Mouse (Mus musculus) embryonic facial prominence, embryonic 10.5 days (tissue): ENCODE data around the gene Cyb5r3. TPM values are rescaled to one million over a fixed set of nuclear protein-coding genes. Genes with fewer than 3 reads are reported as not detected.

Source experiments
- DNase-seq: peaks from one replicate; pipeline ENCODE4 v3.0.0-alpha.2; 2017; ENCODE audit warnings: low spot score
- H3K27ac ChIP-seq: fragments of 300-500 bp; sonication (generic); replicated peaks from 2 replicates; pipeline ENCODE4 v1.5.1; 2016; ENCODE audit warnings: mild to moderate bottlenecking
- H3K27me3 ChIP-seq: fragments of 300-500 bp; sonication (generic); replicated peaks from 2 replicates; pipeline ENCODE4 v1.6.1; 2016; ENCODE audit warnings: low read depth, mild to moderate bottlenecking; ENCODE audit not compliant: poor library complexity, severe bottlenecking
- H3K36me3 ChIP-seq: fragments of 300-500 bp; sonication (generic); replicated peaks from 2 replicates; pipeline ENCODE4 v1.6.1; 2016; ENCODE audit warnings: mild to moderate bottlenecking, moderate library complexity
- H3K4me1 ChIP-seq: fragments of 300-500 bp; sonication (generic); 2 replicates; pipeline ENCODE4 v1.6.1; 2016
- H3K4me3 ChIP-seq: fragments of 300-500 bp; sonication (generic); 2 replicates; pipeline ENCODE4 v1.5.1; 2016; ENCODE audit warnings: mild to moderate bottlenecking, moderate library complexity
- H3K9me3 ChIP-seq: fragments of 300-500 bp; sonication (generic); 2 replicates; pipeline ENCODE4 v1.6.1; 2016; ENCODE audit warnings: mild to moderate bottlenecking
- WGBS: fragments of 180-500 bp; shearing (Covaris S2); methylation state at CpG from one replicate; pipeline ENCODE4 v1.1.7; 2016; 5-methylcytosine and 5-hydroxymethylcytosine counted together
- polyA plus RNA-seq: library from polyadenylated mRNA; unstranded; fragments of >200 nt; fragmentation: Nextera tagmentation; extraction: Ambion mirVana; gene quantifications from 2 replicates; pipeline ENCODE4 v1.2.1, GENCODE M21; 2016

Gene Cyb5r3
- polyA plus RNA-seq, 1 experiment from 2014 or later, result 194 TPM

- 0 out of 2 replicates have a peak overlapping the region, but pooled peaks have one; percentile 0 for H3K4me3 ChIP-seq
- peak overlapping the region; percentile 31 for H3K27ac ChIP-seq
- DNase-seq, result peak; percentile 59
- no peaks in the 10 kb centered on the region for H3K27me3 ChIP-seq
- no peaks in the 10 kb centered on the region for H3K9me3 ChIP-seq
- 73% methylated on average over 5 of the region's 5 CpGs for WGBS
- H3K4me1 ChIP-seq, result peaks cover 60% of the 10 kb centered on the region
- peaks cover 31% of the 10 kb centered on the region for H3K36me3 ChIP-seq
These were observed 5.3 kb downstream of the Cyb5r3 start for GRCm38 (mm10) chr15:83167126-83167525.

GRCm38 (mm10) chr15:83166642-83167041 lies 5.8 kb downstream of the Cyb5r3 start:
- Histone ChIP-seq H3K4me3 (no peak overlapping the region), H3K27me3 (no peaks in the 10 kb centered on the region), H3K27ac (peak overlapping the region; percentile 31; the same call in 1 of the 2 replicates), H3K9me3 (no peaks in the 10 kb centered on the region), H3K36me3 (peaks cover 36% of the 10 kb centered on the region), H3K4me1 (peaks cover 61% of the 10 kb centered on the region)
- 90% methylated on average over 3 of the region's 3 CpGs for WGBS
- DNase-seq, result no peak

- WGBS, result 90% methylated on average over 13 of the region's 13 CpGs
- Histone ChIP-seq H3K4me3 (no peak overlapping the region), H3K4me1 (peaks cover 61% of the 10 kb centered on the region), H3K27me3 (no peaks in the 10 kb centered on the region), H3K36me3 (peaks cover 45% of the 10 kb centered on the region), H3K27ac (no peak overlapping the region), H3K9me3 (no peaks in the 10 kb centered on the region)
- no peak for DNase-seq
These were observed 6.7 kb downstream of the Cyb5r3 start for GRCm38 (mm10) chr15:83165526-83166315.

GRCm38 (mm10) chr15:83164971-83165471 lies 7.4 kb downstream of the Cyb5r3 start:
- H3K36me3 ChIP-seq, result peaks cover 52% of the 10 kb centered on the region
- whole genome bisulfite sequencing, result 66% methylated on average over 5 of the region's 5 CpGs
- H3K4me1 ChIP-seq, result peaks cover 55% of the 10 kb centered on the region

GRCm38 (mm10) chr15:83162818-83163485 lies 9.4 kb downstream of the Cyb5r3 start:
- no peak overlapping the region for H3K4me3 ChIP-seq
- no peak overlapping the region for H3K27ac ChIP-seq
- H3K4me1 ChIP-seq, result peaks cover 41% of the 10 kb centered on the region
- no peaks in the 10 kb centered on the region for H3K27me3 ChIP-seq
- H3K9me3 ChIP-seq, result no peaks in the 10 kb centered on the region
- 84% methylated on average over 11 of the region's 11 CpGs for WGBS
- H3K36me3 ChIP-seq, result peaks cover 73% of the 10 kb centered on the region
- DNase-seq, result no peak

More at GRCm38 (mm10) chr15:83164971-83165471, 7.4 kb downstream of the Cyb5r3 start:
- no peaks in the 10 kb centered on the region for H3K27me3 ChIP-seq
- peak overlapping the region; percentile 30; the same call in 1 of the 2 replicates for H3K27ac ChIP-seq
- DNase-seq, result no peak
- no peak overlapping the region for H3K4me3 ChIP-seq
- H3K9me3 ChIP-seq, result no peaks in the 10 kb centered on the region

- H3K36me3 ChIP-seq, result peaks cover 82% of the 10 kb centered on the region
- 92% methylated on average over 4 of the region's 4 CpGs for WGBS
- no peak overlapping the region for H3K4me3 ChIP-seq
- no peaks in the 10 kb centered on the region for H3K27me3 ChIP-seq
- peak overlapping the region; percentile 70; the same call in 1 of the 2 replicates for H3K27ac ChIP-seq
- H3K4me1 ChIP-seq, result peaks cover 31% of the 10 kb centered on the region
- H3K9me3 ChIP-seq, result no peaks in the 10 kb centered on the region
- DNase-seq, result no peak
These were observed 10.4 kb downstream of the Cyb5r3 start for GRCm38 (mm10) chr15:83162001-83162400.

GRCm38 (mm10) chr15:83161062-83161748 lies 11.2 kb downstream of the Cyb5r3 start:
- no peak overlapping the region for H3K4me3 ChIP-seq
- H3K27me3 ChIP-seq, result no peaks in the 10 kb centered on the region
- no peaks in the 10 kb centered on the region for H3K9me3 ChIP-seq
- WGBS, result 33% methylated on average over 10 of the region's 10 CpGs
- DNase-seq, result peak; percentile 24
- H3K4me1 ChIP-seq, result peaks cover 24% of the 10 kb centered on the region
- H3K27ac ChIP-seq, result peak overlapping the region; percentile 70
- peaks cover 86% of the 10 kb centered on the region for H3K36me3 ChIP-seq

GRCm38 (mm10) chr15:83160561-83160960 lies 11.8 kb downstream of the Cyb5r3 start:
- Histone ChIP-seq H3K4me3 (no peak overlapping the region), H3K27ac (0 out of 2 replicates have a peak overlapping the region, but pooled peaks have one; percentile 70), H3K36me3 (peaks cover 86% of the 10 kb centered on the region), H3K9me3 (no peaks in the 10 kb centered on the region), H3K27me3 (no peaks in the 10 kb centered on the region), H3K4me1 (peaks cover 25% of the 10 kb centered on the region)
- no peak for DNase-seq
- 91% methylated on average over 4 of the region's 4 CpGs for WGBS

- DNase-seq, result no peak
These were observed 12.6 kb downstream of the Cyb5r3 start for GRCm38 (mm10) chr15:83159823-83160222.

GRCm38 (mm10) chr15:83158587-83159160 lies 13.7 kb downstream of the Cyb5r3 start:
- no peak overlapping the region for H3K4me3 ChIP-seq
- no peaks in the 10 kb centered on the region for H3K27me3 ChIP-seq
- H3K36me3 ChIP-seq, result peaks cover 88% of the 10 kb centered on the region
- no peaks in the 10 kb centered on the region for H3K9me3 ChIP-seq
- 91% methylated on average over 7 of the region's 7 CpGs for WGBS
- DNase-seq, result no peak
- no peak overlapping the region for H3K27ac ChIP-seq
- H3K4me1 ChIP-seq, result peaks cover 19% of the 10 kb centered on the region

More at GRCm38 (mm10) chr15:83159823-83160222, 12.6 kb downstream of the Cyb5r3 start:
- Histone ChIP-seq H3K36me3 (peaks cover 83% of the 10 kb centered on the region), H3K27ac (no peak overlapping the region), H3K4me3 (no peak overlapping the region), H3K4me1 (peaks cover 20% of the 10 kb centered on the region), H3K9me3 (no peaks in the 10 kb centered on the region), H3K27me3 (no peaks in the 10 kb centered on the region)
- 97% methylated on average over 9 of the region's 9 CpGs for WGBS

- Histone ChIP-seq H3K27ac (no peak overlapping the region), H3K9me3 (no peaks in the 10 kb centered on the region), H3K36me3 (peaks cover 88% of the 10 kb centered on the region), H3K27me3 (no peaks in the 10 kb centered on the region), H3K4me1 (peaks cover 19% of the 10 kb centered on the region), H3K4me3 (no peak overlapping the region)
- no peak for DNase-seq
- WGBS, result 98% methylated on average over 6 of the region's 6 CpGs
These were observed 14.7 kb downstream of the Cyb5r3 start for GRCm38 (mm10) chr15:83157667-83158064.
